Mouse (Mus musculus): ENCODE measurements around the gene Map6.

DNA sequence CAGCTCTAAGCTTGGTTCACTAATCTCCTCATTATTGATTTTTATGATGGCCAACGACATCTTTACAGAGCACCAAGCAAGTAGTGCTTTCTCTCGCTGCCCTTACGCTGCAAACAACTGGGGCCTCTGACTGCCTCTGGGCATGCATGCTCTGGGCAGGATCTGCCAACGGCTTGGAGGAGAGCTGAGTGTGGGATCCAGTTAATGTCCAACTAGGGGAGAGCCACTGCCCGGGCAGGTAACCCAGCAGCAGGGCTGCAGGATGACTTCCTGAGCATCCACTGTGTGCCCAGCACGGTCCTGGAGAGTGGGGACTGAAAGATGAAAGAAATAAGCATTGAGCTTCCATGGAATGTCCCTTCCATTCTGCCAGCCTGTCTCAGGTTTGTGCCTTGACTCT is 99.5 kb downstream of the Map6 start:
- no peak for TF ChIP-seq CTCF (IDR thresholded peaks at IDR 0.05; ENCODE audit: low read depth)
- no peak for TF ChIP-seq EP300 (IDR thresholded peaks at IDR 0.05; ENCODE audit: low read depth)

Data from liver, embryonic 14.5 days (tissue).